Mouse (Mus musculus): Measurements from ENCODE around the gene Tm4sf1.

- no peak for TF ChIP-seq CTCF (IDR thresholded peaks at IDR 0.05; ENCODE audit: insufficient read depth, low read length)
- TF ChIP-seq POLR2A (IDR thresholded peaks at IDR 0.05; ENCODE audit: borderline replicate concordance, extremely low read depth, low read depth, low read length) = no peak
Observed at GRCm38 (mm10) chr3:57301366-57301765, 422 bp downstream of the Tm4sf1 start.

All from lung, adult 2 months (tissue).